Mouse (Mus musculus) lung, embryonic 14.5 days (tissue): ENCODE measurements at regions not wholly inside any gene's neighbourhood (a gene's known extent, or its start where the extent isn't known, plus 50 kb on each side); places are given as distances from the start of the nearest gene placed in this dataset.

Experiments used
- ATAC-seq: fragments of 200-750 bp; cut with Nextera tagmentation; 2 replicates; pipeline ENCODE4 v1.8.0; 2017; ENCODE audit warnings: mild to moderate bottlenecking, moderate TSS enrichment, moderate library complexity; ENCODE audit not compliant: insufficient read depth
- DNase-seq: peaks from one replicate; pipeline ENCODE4 v3.0.0-alpha.2; 2015
- H3K27ac ChIP-seq: fragments of 300-500 bp; sonication (generic); 2 replicates; pipeline ENCODE4 v1.5.1; 2014; ENCODE audit warnings: low read depth, mild to moderate bottlenecking, moderate library complexity
- H3K27me3 ChIP-seq: fragments of 300-500 bp; sonication (generic); 2 replicates; pipeline ENCODE4 v1.6.1; 2014; ENCODE audit warnings: low read length, control low read depth; ENCODE audit not compliant: insufficient read depth
- H3K36me3 ChIP-seq: fragments of 300-500 bp; sonication (generic); 2 replicates; pipeline ENCODE4 v1.6.1; 2014; ENCODE audit warnings: control low read depth; ENCODE audit not compliant: insufficient read depth
- H3K4me1 ChIP-seq: fragments of 300-500 bp; sonication (generic); 2 replicates; pipeline ENCODE4 v1.6.1; 2014; ENCODE audit warnings: antibody characterized with exemption, control low read depth; ENCODE audit not compliant: insufficient read depth
- H3K4me2 ChIP-seq: fragments of 300-500 bp; sonication (generic); 2 replicates; pipeline ENCODE4 v1.6.1; 2014; ENCODE audit warnings: mild to moderate bottlenecking
- H3K4me3 ChIP-seq: fragments of 300-500 bp; sonication (generic); 2 replicates; pipeline ENCODE4 v1.5.1; 2014; ENCODE audit warnings: low read depth, low read length
- H3K9ac ChIP-seq: fragments of 300-500 bp; sonication (generic); 2 replicates; pipeline ENCODE4 v1.6.1; 2014
- H3K9me3 ChIP-seq: fragments of 300-500 bp; sonication (generic); 2 replicates; pipeline ENCODE4 v1.6.1; 2016; ENCODE audit warnings: low read depth, low read length, control low read depth
- CTCF ChIP-seq: IDR thresholded peaks from 2 replicates; pipeline ENCODE4 v1.5.1; 2016; ENCODE audit warnings: antibody characterized with exemption, low read depth
- WGBS: fragments of 180-500 bp; shearing (Covaris S2); extraction: QIAGEN DNeasy Blood & Tissue Kit; methylation state at CpG from one replicate; pipeline ENCODE4 v1.1.7; 2014; 5-methylcytosine and 5-hydroxymethylcytosine counted together

- Histone ChIP-seq H3K4me2 (no peak overlapping the region), H3K9ac (no peak overlapping the region), H3K27ac (no peak overlapping the region), H3K9me3 (no peaks in the 10 kb centered on the region), H3K36me3 (no peaks in the 10 kb centered on the region), H3K4me3 (no peak overlapping the region), H3K27me3 (no peaks in the 10 kb centered on the region), H3K4me1 (no peaks in the 10 kb centered on the region)
- DNase-seq (no peak), ATAC-seq (no peak)
- WGBS, result 62% methylated on average over 2 of the region's 2 CpGs
- no peak for TF ChIP-seq CTCF
Measured at GRCm38 (mm10) chr10:107215611-107216520, 55.6 kb upstream of the Lin7a start.

DNA sequence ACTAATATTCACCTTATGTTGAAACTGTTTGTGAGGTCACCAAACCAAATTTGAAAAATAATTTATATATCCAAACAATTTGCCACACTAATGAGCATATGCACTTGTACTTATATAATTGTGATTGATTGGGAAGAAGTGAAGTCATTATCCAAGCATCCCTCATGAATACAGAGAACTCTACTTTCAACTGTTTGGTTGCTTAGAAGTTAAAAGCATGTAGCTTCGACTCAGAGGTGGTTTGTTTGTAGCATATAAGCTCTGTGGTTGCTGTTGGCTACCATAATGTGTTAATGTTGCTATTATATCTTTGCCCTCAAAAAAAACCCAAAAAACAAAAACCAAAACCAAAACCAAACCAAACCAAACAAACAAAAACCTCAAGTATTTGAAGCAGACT is 54.7 kb upstream of the Lin7a start:
- Histone ChIP-seq H3K36me3 (no peaks in the 10 kb centered on the region), H3K27ac (no peak overlapping the region), H3K4me2 (no peak overlapping the region), H3K9ac (no peak overlapping the region), H3K27me3 (no peaks in the 10 kb centered on the region), H3K4me3 (no peak overlapping the region), H3K9me3 (no peaks in the 10 kb centered on the region), H3K4me1 (no peaks in the 10 kb centered on the region)
- no peak for ATAC-seq
- 54% methylated on average over 1 of the region's 1 CpGs for WGBS
- no peak for TF ChIP-seq CTCF
- no peak for DNase-seq

GRCm38 (mm10) chr10:107217376-107218235 is 53.9 kb upstream of the Lin7a start:
- H3K4me3 ChIP-seq, result no peak overlapping the region
- no peaks in the 10 kb centered on the region for H3K9me3 ChIP-seq
- no peak overlapping the region for H3K9ac ChIP-seq
- H3K4me1 ChIP-seq, result no peaks in the 10 kb centered on the region
- WGBS, result 84% methylated on average over 2 of the region's 2 CpGs
- H3K27me3 ChIP-seq, result no peaks in the 10 kb centered on the region
- H3K4me2 ChIP-seq, result no peak overlapping the region
- TF ChIP-seq CTCF, result no peak
- ATAC-seq (no peak), DNase-seq (no peak)
- H3K36me3 ChIP-seq, result no peaks in the 10 kb centered on the region
- H3K27ac ChIP-seq, result no peak overlapping the region

GRCm38 (mm10) chr10:107218861-107219430 is 52.5 kb upstream of the Lin7a start:
- Histone ChIP-seq H3K9me3 (no peaks in the 10 kb centered on the region), H3K27me3 (no peaks in the 10 kb centered on the region), H3K9ac (no peak overlapping the region), H3K4me2 (no peak overlapping the region), H3K36me3 (no peaks in the 10 kb centered on the region), H3K4me3 (no peak overlapping the region), H3K27ac (no peak overlapping the region), H3K4me1 (no peaks in the 10 kb centered on the region)
- WGBS, result 68% methylated on average over 4 of the region's 4 CpGs
- ATAC-seq, result no peak
- DNase-seq, result no peak
- TF ChIP-seq CTCF, result no peak

DNA sequence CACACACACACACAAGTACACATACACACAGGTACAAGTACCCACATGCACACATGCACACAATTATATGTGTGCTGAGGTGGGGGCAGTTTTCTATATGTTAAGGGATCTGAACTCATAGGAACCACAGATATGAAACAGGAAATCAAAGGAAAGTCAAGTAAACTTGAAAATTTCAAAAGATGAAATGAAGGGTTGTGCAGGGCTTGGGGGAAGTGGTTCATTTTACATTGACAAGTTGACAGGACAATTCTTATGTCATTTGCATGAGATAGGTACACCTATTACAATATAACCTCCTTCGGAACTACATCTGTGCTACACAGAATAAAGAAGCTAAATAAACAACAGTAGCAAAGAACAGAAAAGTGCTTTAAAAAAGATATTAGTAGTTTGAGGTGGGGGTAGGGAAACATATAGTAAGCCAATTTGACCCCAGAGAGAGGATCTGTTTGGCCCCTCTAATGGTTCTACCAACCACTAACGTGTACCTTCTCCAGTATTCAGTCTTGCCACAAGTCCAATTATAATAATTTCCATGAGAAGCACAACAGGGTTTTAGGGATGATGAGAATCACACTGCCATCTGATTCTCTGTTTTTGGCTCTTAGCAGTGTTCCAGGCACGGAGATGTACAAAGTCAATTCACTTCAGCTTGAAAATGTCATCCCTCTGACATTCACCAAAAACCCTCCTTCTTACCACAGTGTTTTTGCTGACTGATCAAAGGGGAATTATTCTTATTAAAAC is 51.7 kb upstream of the Lin7a start:
- no peaks in the 10 kb centered on the region for H3K27me3 ChIP-seq
- DNase-seq (no peak), ATAC-seq (no peak)
- no peaks in the 10 kb centered on the region for H3K9me3 ChIP-seq
- no peak overlapping the region for H3K27ac ChIP-seq
- H3K4me3 ChIP-seq, result no peak overlapping the region
- H3K4me1 ChIP-seq, result no peaks in the 10 kb centered on the region
- no peak overlapping the region for H3K9ac ChIP-seq
- no peak overlapping the region for H3K4me2 ChIP-seq
- no peaks in the 10 kb centered on the region for H3K36me3 ChIP-seq
- WGBS, result 84% methylated on average over 3 of the region's 3 CpGs
- no peak for TF ChIP-seq CTCF

DNA sequence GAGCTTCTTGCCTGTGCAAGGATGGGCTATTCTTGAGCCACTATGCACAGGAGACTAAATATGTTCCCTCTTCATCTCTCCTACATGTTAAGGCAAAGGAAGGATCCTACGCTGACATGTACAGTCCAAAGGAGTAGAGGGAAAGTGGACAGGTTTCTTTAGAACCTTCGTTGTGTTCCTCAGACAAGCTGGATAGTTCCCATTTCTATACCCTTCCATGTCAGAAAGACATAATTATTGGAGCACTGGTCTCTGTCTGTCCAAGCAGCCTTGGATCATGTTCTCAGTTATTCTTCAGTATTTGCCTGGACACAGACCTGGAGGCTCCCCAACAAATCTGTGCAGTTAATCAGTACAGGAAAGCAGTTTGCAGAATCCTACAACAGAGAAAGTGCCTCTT is 51.0 kb upstream of the Lin7a start:
- no peaks in the 10 kb centered on the region for H3K27me3 ChIP-seq
- no peak overlapping the region for H3K4me2 ChIP-seq
- no peak overlapping the region for H3K4me3 ChIP-seq
- no peak for DNase-seq
- TF ChIP-seq CTCF, result no peak
- no peaks in the 10 kb centered on the region for H3K4me1 ChIP-seq
- H3K36me3 ChIP-seq, result no peaks in the 10 kb centered on the region
- no peak overlapping the region for H3K9ac ChIP-seq
- H3K27ac ChIP-seq, result no peak overlapping the region
- 79% methylated on average over 2 of the region's 2 CpGs for WGBS
- H3K9me3 ChIP-seq, result no peaks in the 10 kb centered on the region
- ATAC-seq, result no peak
